Mouse (Mus musculus): ENCODE results near the gene Dgkq. TPM values are rescaled to one million over a fixed set of nuclear protein-coding genes. Genes with fewer than 3 reads are reported as not detected.
"Not testable (repeated sequence)": the region's sequence is repeated elsewhere in the genome, so short reads cannot be mapped to it uniquely, and the experiment has no call there.

Gene Dgkq
- total RNA-seq, 2 experiments from 2014 or later, result 3.9 to 4.6 TPM

GRCm38 (mm10) chr5:108648937-108649576, 20.4 kb downstream of the Dgkq start:
- H3K4me3 ChIP-seq, result no peak overlapping the region
- TF ChIP-seq CTCF (IDR thresholded peaks at IDR 0.05), result no peak
- intact Hi-C loops (cut with DNase I), result no loop called here
- no peak for DNase-seq
- no peak overlapping the region for H3K27ac ChIP-seq

GRCm38 (mm10) chr5:108647820-108648465, 21.5 kb downstream of the Dgkq start:
- Histone ChIP-seq H3K27ac (no peak overlapping the region), H3K4me3 (no peak overlapping the region)
- no peak for TF ChIP-seq CTCF (IDR thresholded peaks at IDR 0.05)
- DNase-seq, result no peak
- intact Hi-C loops (cut with DNase I), result no loop called here

GRCm38 (mm10) chr5:108647311-108647710, 22.2 kb downstream of the Dgkq start:
- Histone ChIP-seq H3K27ac (no peak overlapping the region), H3K4me3 (no peak overlapping the region)
- TF ChIP-seq CTCF (IDR thresholded peaks at IDR 0.05), result no peak
- DNase-seq, result no peak
- intact Hi-C loops (cut with DNase I), result no loop called here

- DNase-seq, result no peak
- H3K4me3 ChIP-seq, result no peak overlapping the region
- H3K27ac ChIP-seq, result peak overlapping the region; percentile 16; the same call in 1 of the 2 replicates
- no peak for TF ChIP-seq CTCF (IDR thresholded peaks at IDR 0.05)
- intact Hi-C loops (cut with DNase I), result no loop called here
Observed at GRCm38 (mm10) chr5:108646343-108646660, 23.2 kb downstream of the Dgkq start.

- intact Hi-C loops (cut with DNase I), result no loop called here
- peak; percentile 44 for TF ChIP-seq CTCF (IDR thresholded peaks at IDR 0.05)
- no peak overlapping the region for H3K4me3 ChIP-seq
- peak overlapping the region; percentile 35; the same call in 1 of the 2 replicates for H3K27ac ChIP-seq
- peak; percentile 55 for DNase-seq
Observed at GRCm38 (mm10) chr5:108645651-108646342, 23.7 kb downstream of the Dgkq start.

- no peak for TF ChIP-seq CTCF (IDR thresholded peaks at IDR 0.05)
- Histone ChIP-seq H3K27ac (no peak overlapping the region), H3K4me3 (no peak overlapping the region)
- intact Hi-C loops (cut with DNase I), result no loop called here
- DNase-seq, result no peak
Observed at GRCm38 (mm10) chr5:108643674-108644073, 25.8 kb downstream of the Dgkq start.

- Histone ChIP-seq H3K4me3 (no peak overlapping the region), H3K27ac (no peak overlapping the region)
- TF ChIP-seq CTCF (IDR thresholded peaks at IDR 0.05), result no peak
- intact Hi-C loops (cut with DNase I), result no loop called here
- no peak for DNase-seq
Observed at GRCm38 (mm10) chr5:108636172-108636571, 33.3 kb downstream of the Dgkq start.

- not testable (repeated sequence) for DNase-seq, H3K4me3 ChIP-seq, H3K27ac ChIP-seq
- intact Hi-C loops (cut with DNase I), result loop anchor here (5.0 kb wide), 1 partner anchor 207 kb away; no protein-coding TSS in a partner anchor
Observed at GRCm38 (mm10) chr5:108634088-108634487, 35.4 kb downstream of the Dgkq start.

GRCm38 (mm10) chr5:108633676-108634075, 35.8 kb downstream of the Dgkq start:
- no peak overlapping the region for H3K4me3 ChIP-seq
- intact Hi-C loops (cut with DNase I), result loop anchor here (5.0 kb wide), 1 partner anchor 206 kb away; no protein-coding TSS in a partner anchor
- H3K27ac ChIP-seq, result no peak overlapping the region
- no peak for DNase-seq
- TF ChIP-seq CTCF (IDR thresholded peaks at IDR 0.05), result no peak

GRCm38 (mm10) chr5:108629634-108630483, 39.6 kb downstream of the Dgkq start, which contains the start of the genes Gak and Tmem175:
TSS of gene Gak (minus strand) at chr5:108629755.
TSS of gene Tmem175 (plus strand) at chr5:108629770.
- intact Hi-C loops (cut with DNase I), result loop anchor here (2.0 to 5.0 kb wide), 2 partner anchors 65 to 203 kb away; no protein-coding TSS in a partner anchor
- H3K27ac ChIP-seq, result peak within 1 kb of the TSS; percentile 92
- peak within 1 kb of the TSS; percentile 77 for H3K4me3 ChIP-seq
- no peak for TF ChIP-seq CTCF (IDR thresholded peaks at IDR 0.05)
- DNase-seq, result peak; percentile 96

- Histone ChIP-seq H3K27ac (peak overlapping the region; percentile 92), H3K4me3 (peak overlapping the region; percentile 77)
- no peak for DNase-seq
- intact Hi-C loops (cut with DNase I), result loop anchor here (2.0 kb wide), 1 partner anchor 66 kb away; no protein-coding TSS in a partner anchor
- TF ChIP-seq CTCF (IDR thresholded peaks at IDR 0.05), result no peak
Observed at GRCm38 (mm10) chr5:108628891-108629633, 40.4 kb downstream of the Dgkq start.

Data from gastrocnemius, adult 2 months (tissue).